Mouse (Mus musculus): ENCODE data around the gene Emc3. TPM values are rescaled to one million over a fixed set of nuclear protein-coding genes. Genes with fewer than 3 reads are reported as not detected.

The Emc3 gene
- total RNA-seq, 2 experiments from 2014 or later: 34.5 to 60.4 TPM

DNA sequence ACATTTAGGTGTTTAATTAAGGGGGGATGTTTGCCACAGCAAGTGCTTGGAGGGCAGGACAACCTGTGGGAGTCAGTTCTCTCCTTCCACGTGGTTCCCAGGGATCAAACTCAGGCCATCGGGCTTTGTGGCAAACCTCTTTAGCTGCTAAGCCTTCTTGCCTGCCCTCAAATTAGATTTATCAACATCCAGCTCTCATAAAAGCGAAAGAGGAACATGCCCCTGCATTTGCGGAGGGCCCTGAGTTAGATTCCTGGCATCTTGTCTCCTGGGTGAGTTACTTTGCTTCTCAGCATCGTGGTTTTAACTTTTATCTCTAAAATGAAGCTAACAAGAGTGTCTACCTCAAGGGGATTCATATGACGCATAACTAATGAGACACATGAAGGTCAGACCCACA lies 32.1 kb downstream of the Emc3 start:
- ATAC-seq (replicated peaks; ENCODE audit: poor library complexity): no peak

DNA sequence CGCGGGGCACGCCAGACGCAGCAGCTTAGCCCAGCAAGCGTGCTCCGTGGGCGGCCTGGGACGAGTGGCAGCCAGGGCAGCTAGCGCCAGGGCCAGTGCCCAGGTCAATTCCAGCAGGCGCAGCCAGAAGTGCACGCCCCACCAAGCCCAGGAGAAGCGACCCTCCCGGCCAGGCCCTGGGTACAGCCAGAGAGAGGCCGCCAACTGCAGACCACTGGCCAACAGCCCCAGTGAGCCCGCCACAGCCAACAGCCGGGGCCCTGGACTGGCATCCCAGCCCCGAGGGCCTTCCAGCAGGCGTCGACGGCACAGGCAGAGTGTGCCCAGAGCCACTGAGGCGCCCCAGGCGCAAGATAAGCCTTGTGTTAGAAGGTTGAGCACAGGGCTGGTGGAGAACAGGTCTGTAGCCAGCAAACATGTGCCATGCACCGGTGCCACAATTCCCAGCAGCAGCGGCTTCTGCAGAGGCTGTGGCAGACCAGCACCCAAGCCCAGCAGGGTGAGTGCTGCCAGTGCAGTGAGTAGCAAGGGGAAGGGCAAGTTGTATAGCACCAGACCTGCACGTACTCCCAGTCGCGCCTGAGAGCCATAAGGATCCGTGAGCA lies 36.3 kb downstream of the Emc3 start:
- ATAC-seq (replicated peaks; ENCODE audit: poor library complexity): 0 out of 2 replicates have a peak, but pooled peaks have one; percentile 15

GRCm38 (mm10) chr6:113494258-113494788 lies 37.1 kb downstream of the Emc3 start:
- ATAC-seq (replicated peaks; ENCODE audit: poor library complexity): peak; percentile 80

DNA sequence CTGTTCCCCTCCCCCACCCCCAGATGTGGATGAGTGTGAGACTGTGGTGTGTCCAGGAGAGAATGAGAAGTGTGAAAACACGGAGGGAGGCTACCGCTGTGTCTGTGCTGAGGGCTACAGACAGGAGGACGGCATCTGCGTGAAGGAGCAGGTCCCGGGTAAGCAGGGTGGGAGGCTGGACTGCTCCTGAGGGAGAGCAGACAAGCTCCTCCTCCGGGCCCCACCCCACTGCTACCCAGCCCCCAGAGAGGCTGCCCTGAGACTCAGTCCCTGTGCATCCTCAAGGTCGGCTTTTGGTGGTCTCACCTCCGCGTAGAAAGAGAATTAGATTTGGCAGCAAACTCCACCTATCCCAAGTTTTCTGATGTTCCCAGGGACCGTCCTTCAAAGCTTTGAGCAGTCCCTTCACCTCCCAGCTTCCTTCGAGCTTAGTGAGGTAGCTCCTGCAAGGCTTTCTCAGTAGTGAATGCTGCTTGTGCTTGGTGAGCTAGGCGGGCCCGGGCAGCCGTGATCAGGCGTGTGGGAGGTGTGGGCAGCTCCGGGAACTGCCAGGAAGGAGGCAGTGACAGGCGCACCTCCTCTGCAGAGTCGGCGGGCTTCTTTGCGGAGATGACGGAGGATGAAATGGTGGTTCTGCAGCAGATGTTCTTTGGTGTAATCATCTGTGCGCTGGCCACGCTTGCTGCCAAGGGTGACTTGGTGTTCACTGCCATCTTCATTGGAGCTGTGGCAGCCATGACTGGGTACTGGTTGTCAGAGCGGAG lies 39.2 kb downstream of the Emc3 start:
- no peak for ATAC-seq (replicated peaks; ENCODE audit: poor library complexity)

DNA sequence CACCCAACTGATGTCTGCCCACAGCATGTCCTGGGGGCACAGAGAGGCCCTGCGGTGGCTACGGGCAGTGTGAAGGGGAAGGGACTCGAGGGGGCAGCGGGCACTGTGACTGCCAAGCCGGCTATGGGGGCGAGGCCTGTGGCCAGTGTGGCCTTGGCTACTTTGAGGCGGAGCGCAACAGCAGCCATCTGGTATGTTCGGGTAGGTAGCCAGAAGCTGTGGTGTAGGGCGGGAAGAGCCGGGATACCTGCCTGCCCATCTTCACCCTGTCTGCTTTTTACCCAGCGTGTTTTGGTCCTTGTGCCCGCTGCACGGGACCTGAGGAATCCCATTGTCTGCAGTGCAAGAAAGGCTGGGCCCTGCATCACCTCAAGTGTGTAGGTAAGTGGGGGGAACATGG lies 42.0 kb downstream of the Emc3 start:
- no peak for ATAC-seq (replicated peaks; ENCODE audit: poor library complexity)

DNA sequence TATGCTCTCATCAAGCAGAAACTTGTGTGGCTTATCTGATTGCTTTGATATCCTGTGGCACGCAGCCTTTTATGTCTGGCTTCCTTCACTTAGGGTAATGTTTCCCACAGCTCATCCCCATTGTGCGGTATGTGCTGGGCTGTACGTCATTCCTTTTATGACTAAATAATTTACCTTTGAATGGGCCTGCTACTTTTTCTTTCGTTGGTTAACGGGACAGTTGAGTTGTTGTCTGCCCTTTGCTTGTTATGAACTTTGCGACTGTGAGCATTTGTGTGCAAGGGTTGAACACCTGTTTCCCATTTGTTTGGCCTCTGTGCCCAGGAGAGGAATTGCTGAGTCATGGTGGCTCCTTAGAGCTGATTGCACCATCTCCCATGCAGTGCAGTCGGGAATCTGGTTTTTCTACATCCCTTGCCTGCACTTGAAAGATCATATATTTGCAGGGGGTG lies 44.3 kb downstream of the Emc3 start:
- ATAC-seq (replicated peaks; ENCODE audit: poor library complexity): peak; percentile 22; the same call in 1 of the 2 replicates

DNA sequence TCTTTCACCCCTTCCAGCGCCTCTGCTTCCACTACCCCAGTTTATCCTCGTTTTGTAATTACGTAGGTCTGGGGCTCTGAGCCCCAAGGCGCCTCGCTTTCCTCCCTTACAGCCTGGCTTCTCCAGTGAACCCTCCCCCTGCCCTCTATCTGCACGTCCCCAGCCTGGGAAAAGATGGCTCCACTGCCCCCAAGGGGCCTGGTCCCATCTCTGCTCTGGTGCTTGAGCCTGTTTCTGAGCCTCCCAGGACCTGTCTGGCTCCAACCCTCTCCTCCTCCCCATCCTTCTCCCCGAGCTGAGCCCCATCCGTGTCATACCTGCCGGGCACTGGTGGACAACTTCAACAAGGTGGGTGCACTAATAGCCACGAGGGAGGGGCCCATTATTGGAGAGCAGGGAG lies 47.7 kb downstream of the Emc3 start:
- peak; percentile 22 for ATAC-seq (replicated peaks; ENCODE audit: poor library complexity)

DNA sequence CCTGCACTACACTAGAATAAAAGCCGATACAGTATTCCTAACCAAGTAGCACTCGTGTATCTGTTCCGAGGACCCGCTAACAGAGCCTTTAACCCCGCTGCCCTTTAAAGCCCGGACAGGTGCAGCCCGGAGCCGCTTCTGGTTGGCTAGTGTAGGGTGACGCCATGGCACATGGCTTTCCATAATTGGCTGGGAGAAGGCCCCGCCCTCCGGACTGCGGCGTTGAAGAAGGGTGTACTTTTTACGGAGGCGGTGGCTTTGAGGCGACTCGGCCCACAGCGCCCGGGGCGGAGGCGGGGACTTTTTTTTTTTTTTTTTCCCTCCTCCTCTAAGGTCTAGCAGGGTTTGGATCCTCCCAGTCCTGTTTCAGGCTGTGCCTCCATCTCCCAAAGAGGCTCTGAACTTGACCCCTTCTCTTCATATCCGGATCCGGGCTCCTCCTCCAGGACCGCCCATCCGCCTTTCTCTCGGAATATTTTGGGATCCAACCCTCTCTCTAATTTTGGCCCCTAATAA lies 48.3 kb downstream of the Emc3 start, which contains the start of gene Creld1:
Gene Creld1 (plus strand): TSS at position 198 of the 516 bp plus-strand sequence.
- peak; percentile 89 for ATAC-seq (replicated peaks; ENCODE audit: poor library complexity)

GRCm38 (mm10) chr6:113482477-113483099 lies 48.9 kb downstream of the Emc3 start:
- peak; percentile 24 for ATAC-seq (replicated peaks; ENCODE audit: poor library complexity)

DNA sequence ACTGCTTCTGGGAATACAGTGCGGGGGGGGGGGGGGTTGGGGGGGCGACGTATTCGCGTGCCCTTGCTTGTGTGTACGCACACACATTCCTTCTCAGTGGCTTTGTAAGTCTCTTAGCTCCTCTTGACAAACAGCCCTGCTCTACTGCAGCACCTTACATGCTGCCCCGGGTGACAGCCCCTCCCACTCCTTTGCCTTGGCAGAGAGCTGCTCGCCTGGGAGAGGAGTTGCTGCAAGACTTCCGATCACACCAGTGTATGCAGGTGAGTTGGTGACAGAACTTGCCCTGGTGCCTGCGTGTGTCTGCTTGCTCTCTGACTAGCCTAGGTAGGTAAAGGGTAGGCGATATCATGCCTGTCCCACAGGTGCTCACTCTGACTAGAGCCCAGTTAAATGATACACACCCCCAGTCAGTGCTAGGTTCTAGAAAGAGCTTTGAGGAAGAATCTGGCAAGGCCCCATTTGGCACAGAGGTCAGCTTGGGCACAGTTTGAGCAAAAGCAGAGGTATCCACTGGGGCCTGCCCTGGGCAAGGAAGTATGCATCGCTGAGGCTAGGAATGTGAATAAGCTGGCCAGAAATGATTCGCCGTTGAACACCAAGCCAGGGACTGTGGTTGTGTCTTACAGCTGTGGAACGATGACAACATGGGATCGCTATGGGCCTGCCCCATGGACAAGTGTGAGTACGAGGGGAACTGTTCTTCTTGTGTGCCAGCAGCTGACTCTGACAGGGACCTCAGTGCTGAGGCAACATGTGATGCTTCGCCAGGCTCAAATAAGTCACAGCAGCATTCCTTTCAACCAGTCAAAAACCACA lies 50.7 kb downstream of the Emc3 start:
- ATAC-seq (replicated peaks; ENCODE audit: poor library complexity): no peak

DNA sequence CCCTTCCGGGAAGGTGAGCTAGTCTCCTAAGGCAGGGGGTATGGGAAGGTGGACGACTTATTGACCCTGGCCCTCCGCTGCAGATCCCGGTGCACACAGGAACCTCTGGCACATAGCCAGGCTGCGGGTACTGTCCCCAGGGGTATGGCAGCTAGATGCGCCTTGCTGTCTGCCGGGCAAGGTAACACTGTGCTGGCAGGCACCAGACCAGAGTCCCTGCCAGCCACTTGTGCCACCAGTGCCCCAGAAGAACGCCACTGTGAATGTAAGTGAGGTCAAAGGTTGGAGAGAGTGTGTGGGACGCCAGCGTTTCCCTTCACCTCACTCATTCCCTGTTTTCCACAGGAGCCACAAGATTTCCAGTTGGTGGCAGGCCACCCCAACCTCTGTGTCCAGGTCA lies 52.5 kb downstream of the Emc3 start:
- ATAC-seq (replicated peaks; ENCODE audit: poor library complexity): no peak

- ATAC-seq (replicated peaks; ENCODE audit: poor library complexity): no peak
Measured at GRCm38 (mm10) chr6:113477353-113477752, 54.1 kb downstream of the Emc3 start.

- peak; percentile 40 for ATAC-seq (replicated peaks; ENCODE audit: poor library complexity)
Measured at GRCm38 (mm10) chr6:113473715-113474114, 57.7 kb downstream of the Emc3 start.

- no peak for ATAC-seq (replicated peaks; ENCODE audit: poor library complexity)
Measured at GRCm38 (mm10) chr6:113473246-113473645, 58.2 kb downstream of the Emc3 start.

DNA sequence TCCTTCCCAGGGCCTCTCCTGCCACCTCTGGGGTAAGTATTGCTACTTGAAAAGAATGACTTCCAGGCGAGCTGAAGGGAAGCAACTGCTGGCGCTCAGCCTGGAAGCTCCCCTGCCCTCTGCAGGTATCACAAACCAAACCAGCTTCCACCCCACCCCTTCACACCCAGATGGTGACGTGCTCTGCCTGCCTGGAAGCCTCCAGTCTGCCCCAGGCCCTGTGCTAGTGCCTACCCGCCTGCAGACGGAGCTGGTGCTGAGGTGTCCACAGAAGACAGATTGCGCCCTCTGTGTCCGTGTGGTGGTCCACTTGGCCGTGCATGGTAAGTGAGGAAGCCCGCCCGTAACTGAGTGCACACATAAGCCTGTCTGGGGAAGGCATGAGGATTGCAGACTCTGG lies 59.4 kb downstream of the Emc3 start:
- ATAC-seq (replicated peaks; ENCODE audit: poor library complexity): no peak

GRCm38 (mm10) chr6:113471297-113471936 lies 60.0 kb downstream of the Emc3 start, which contains the start of gene Il17rc:
Gene Il17rc, plus strand, starts transcription at chr6:113471427.
- ATAC-seq (replicated peaks; ENCODE audit: poor library complexity): no peak

DNA sequence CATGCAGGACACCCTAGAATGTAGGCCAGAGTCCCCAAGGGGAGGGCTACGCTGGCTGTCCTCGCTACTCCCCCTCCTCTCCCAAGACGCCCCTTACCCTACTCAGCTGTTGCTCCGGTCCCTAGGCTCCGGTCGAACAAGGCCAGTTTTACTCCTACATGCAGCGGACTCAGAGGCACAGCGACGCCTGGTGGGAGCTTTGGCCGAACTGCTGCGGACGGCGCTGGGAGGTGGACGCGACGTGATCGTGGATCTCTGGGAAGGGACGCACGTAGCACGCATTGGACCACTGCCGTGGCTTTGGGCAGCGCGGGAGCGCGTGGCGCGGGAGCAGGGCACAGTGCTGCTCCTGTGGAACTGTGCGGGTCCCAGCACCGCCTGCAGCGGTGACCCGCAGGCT lies 62.0 kb downstream of the Emc3 start:
- ATAC-seq (replicated peaks; ENCODE audit: poor library complexity): peak; percentile 67

DNA sequence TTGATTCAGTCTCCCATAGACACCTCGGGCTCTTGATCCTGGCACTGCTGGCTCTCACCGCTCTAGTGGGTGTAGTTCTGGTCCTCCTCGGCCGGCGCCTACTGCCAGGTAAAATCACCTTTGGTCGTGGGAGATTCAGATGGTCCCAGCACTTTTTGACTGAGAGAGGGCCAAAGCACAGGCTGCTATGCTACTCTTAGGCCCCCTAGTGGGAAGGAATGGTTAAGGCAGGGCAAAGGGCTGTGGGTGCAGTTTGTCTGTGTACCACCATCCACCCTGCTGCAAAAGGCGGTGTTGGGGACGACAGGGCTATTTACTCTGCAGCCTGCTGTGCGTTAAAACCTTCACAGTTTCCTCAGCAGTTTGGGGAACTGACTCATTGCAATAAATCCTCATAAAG lies 62.4 kb downstream of the Emc3 start:
- ATAC-seq (replicated peaks; ENCODE audit: poor library complexity): peak; percentile 88

DNA sequence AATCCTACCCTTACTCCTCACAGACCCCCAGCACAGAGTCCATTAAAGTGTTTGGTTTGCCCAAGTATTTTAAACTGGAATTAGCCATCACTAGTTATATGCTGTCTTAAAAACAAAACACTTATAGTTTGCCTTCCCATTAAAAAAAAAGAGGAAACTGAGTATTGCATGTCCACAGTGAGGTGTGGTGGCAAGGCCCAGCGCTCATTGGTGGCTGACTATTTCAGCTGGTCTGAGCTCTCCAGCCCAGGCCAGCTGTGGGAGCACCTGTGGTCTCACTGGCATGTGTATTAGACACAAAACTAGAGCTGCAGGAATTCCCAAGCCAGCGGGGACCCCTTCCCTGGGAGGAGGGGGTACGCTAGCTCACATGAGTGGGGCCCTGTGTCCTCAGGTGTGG lies 62.9 kb downstream of the Emc3 start:
- peak; percentile 41 for ATAC-seq (replicated peaks; ENCODE audit: poor library complexity)

DNA sequence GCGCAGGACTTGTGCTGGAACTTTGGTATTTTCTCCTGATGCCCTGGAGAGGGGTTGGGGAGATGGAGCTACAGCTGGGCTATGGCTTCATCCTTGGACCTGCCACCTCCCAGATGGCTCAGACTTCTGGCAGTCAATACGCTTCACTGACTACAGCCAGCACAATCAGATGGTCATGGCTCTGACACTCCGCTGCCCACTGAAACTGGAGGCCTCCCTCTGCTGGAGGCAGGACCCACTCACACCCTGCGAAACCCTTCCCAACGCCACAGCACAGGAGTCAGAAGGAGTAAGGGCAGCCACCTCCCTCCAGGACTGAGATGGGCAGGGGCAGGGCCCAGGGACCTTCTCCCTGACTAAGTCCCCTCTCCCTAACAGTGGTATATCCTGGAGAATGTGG lies 65.8 kb downstream of the Emc3 start:
- ATAC-seq (replicated peaks; ENCODE audit: poor library complexity): no peak

All from megakaryocyte progenitor cell, adult 5-6 weeks (primary cell).